Mouse (Mus musculus): ENCODE data around the gene Ahctf1.

DNA sequence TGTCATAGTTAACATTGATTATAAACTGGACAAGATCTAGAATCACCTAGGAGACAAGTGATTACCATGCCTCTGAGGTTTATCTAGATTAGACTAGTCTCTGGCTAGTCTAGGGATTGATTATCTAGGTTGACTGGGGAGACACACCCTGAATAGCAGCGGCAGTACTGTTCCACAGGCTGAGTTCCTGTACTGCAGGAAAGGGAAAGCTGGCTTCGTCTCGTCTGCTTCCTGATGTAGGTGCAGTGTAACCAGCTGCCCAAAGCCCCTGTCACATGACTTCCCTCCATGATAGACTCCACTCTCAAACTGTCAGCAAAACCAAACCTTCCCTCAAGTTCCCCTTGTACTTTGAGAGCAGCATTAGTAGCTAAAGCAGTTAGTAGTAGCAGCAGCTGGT, 99.3 kb downstream of the Ahctf1 start:
- TF ChIP-seq CTCF (IDR thresholded peaks at IDR 0.05; ENCODE audit: borderline replicate concordance, control insufficient read depth, extremely low read depth, insufficient read depth, low read length, poor library complexity) (no peak), POLR2A (IDR thresholded peaks at IDR 0.05; ENCODE audit: control insufficient read depth, extremely low read depth, insufficient read depth, low read length, poor library complexity) (no peak)
